Mouse (Mus musculus) T-helper 1 cell (primary cell): Measurements from ENCODE around the gene Dpp3.
"Not testable (repeated sequence)": the region's sequence is repeated elsewhere in the genome, so short reads cannot be mapped to it uniquely, and the experiment has no call there.

Experiments
- in situ Hi-C: fragments of 300-600 bp; cut with MboI, MseI; formaldehyde crosslinking; loops from one replicate; pipeline ENCODE4 v1.15.1; 2025; ENCODE audit warnings: high pct_unique_total_duplicates

Dpp3 gene

GRCm38 (mm10) chr19:4896780-4897520, 31.1 kb downstream of the Dpp3 start:
- in situ Hi-C loops, result no loop called here

GRCm38 (mm10) chr19:4891798-4892197, 36.3 kb downstream of the Dpp3 start:
- in situ Hi-C loops, result no loop called here

GRCm38 (mm10) chr19:4889791-4890190, 38.3 kb downstream of the Dpp3 start:
- in situ Hi-C loops, result no loop called here

DNA sequence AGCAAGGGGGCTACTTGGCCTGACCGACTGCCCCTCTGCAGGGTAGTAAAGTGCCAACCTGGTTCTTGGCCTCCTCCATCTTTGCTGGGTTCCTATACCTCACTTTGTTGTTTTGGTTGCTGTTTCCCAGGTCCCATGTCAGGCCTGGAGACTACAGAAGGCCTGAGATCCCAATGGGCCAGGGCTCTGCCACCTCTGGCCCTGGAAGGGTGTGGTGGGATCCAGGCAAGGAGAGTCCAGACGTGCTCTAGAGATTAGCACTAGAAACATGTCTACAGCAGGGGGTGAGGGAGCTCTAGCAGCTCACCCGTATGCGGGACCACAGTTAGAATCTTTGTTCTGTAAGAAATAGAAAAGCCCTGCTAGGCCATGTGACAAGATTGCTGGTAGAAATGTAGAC, 44.1 kb downstream of the Dpp3 start:
- in situ Hi-C loops, result no loop called here

- in situ Hi-C loops, result no loop called here
Observed at GRCm38 (mm10) chr19:4879324-4879703, 48.8 kb downstream of the Dpp3 start.

- in situ Hi-C loops, result no loop called here
Observed at GRCm38 (mm10) chr19:4878405-4879323, 49.4 kb downstream of the Dpp3 start, which contains the start of gene Zdhhc24. TSS of gene Zdhhc24 (plus strand) at chr19:4878668.

DNA sequence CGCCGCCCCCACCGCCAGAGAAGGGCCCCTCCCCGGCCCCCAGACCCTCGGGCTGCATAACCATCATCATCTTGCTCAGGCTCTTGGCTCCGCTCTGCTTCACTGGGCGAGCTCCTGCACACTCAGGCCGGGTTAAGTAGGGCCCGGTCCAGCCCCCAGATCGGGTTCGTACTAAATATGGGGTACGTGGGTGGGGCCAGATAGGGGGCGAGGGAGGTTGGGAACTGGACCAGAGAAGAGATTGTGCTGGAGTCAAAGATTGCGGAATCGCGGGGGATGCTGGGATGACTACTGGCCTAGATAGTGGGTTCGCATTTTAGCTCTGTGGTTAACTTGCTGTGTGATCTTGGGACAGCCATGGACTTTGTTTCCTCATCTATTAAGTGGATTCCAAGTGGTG, 50.3 kb downstream of the Dpp3 start, which contains the start of gene Actn3:
Gene Actn3, minus strand, starts transcription at position 125 of the 400 bp plus-strand sequence.
- in situ Hi-C loops, result no loop called here

GRCm38 (mm10) chr19:4876755-4877154, 51.3 kb downstream of the Dpp3 start:
- in situ Hi-C loops, result no loop called here

DNA sequence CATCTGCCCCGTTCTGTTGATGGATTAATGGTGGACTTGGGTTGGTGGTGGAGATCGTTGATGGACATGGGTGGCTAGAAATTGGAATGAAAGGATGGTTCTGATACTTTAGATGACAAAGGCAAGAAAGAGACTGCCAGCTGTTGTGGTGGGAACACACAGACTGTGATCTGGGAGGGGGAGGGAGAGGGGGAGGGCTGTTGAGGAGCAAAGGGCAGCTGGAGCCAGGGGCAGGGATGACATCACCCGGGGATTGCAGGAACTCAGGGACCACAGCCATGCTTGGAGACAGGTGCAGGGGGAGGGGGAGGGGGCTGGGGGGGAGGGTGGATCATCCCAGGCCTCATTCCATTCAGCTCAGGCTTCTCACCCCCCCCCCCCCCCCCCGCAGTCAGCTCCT, 51.8 kb downstream of the Dpp3 start:
- in situ Hi-C loops, result no loop called here

DNA sequence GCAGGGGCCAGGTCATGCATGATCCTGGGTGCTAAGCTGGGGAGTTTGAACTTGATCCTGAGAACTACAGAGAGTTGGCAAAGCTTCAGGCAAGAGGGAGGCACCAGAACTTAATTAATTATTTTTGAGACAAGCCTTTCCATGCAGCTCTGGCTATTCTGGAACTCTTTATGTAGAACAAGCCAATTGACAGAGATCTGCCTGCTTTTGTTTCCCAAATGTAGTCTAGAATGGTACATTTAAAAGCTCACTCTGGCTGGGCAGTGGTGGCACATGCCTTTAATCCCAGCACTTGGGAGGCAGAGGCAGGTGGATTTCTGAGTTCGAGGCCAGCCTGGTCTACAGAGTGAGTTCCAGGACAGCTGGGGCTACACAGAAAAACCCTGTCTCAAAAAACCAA, 53.5 kb downstream of the Dpp3 start:
- in situ Hi-C loops, result not testable (repeated sequence)

DNA sequence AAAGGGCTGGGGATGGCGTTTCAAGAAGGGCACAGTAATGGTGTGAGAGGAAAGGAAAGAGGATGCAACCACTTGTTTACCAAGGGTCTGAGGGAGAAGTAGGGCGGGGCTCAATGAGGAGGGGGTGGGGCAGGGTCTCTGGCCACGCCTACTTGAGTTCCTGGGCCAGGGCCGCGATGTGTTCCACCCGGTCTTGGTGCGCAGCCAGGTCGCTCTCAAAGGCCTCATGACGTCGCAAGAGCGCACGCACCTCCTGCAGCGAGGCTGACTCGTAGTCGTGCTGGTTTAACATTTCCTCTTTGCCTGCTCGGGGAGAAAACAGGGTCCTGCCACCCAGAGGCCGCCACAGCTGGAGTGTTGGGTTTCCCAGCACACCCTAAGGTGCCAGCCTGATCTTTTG, 62.9 kb downstream of the Dpp3 start:
- in situ Hi-C loops, result no loop called here

- in situ Hi-C loops, result no loop called here
Observed at GRCm38 (mm10) chr19:4863048-4863447, 65.0 kb downstream of the Dpp3 start.

DNA sequence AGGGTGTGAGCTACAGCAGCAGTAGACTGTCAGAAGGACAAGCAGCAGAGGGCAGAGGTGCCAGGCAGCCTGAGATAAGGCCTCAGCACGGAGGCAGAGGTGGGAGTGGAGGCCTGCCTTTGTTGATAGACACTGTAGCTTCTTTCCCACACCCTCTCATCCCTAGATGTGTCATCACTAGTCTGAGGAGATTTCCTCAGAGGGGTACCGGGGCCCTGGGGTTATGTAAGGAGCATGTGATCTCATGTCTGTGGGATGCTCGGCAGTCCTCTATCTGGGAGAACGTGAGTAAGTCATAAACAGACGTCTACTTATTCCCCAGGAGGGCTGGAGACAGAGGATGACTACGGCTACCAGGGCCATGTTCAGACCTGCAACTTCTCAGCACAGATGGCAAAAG, 69.0 kb downstream of the Dpp3 start:
- in situ Hi-C loops, result no loop called here
